Mouse (Mus musculus) MEL (cell line): ENCODE measurements around the gene Tuba3b. TPM values are rescaled to one million over a fixed set of nuclear protein-coding genes. Genes with fewer than 3 reads are reported as not detected.

Experiments
- DNase-seq: peaks from one replicate; pipeline ENCODE4 v3.0.0; 2011; ENCODE audit warnings: low read depth, low spot score
- H3K27ac ChIP-seq: 2 replicates; pipeline ENCODE4 v1.5.1; 2012; ENCODE audit warnings: low read depth, mild to moderate bottlenecking, control low read depth, low read length, moderate library complexity; ENCODE audit not compliant: control insufficient read depth
- H3K27me3 ChIP-seq, 2 experiments: fragments of 150-350 bp in 1 of 2; sonication (generic) in 1 of 2; 2 replicates each; pipeline ENCODE4 v1.6.1; 2012; ENCODE audit warnings: low read length in 2 of 2, mild to moderate bottlenecking in 2 of 2, improper control_type of control experiment in 1 of 2, moderate library complexity in 1 of 2; ENCODE audit not compliant: insufficient read depth in 2 of 2, control insufficient read depth in 1 of 2
- H3K36me3 ChIP-seq, 2 experiments: 2 replicates each; pipeline ENCODE4 v1.6.1; 2012 to 2014; ENCODE audit warnings: low read length in 2 of 2, improper control_type of control experiment in 1 of 2, inconsistent platforms in 1 of 2, mild to moderate bottlenecking in 1 of 2; ENCODE audit not compliant: insufficient read depth in 2 of 2, control insufficient read depth in 1 of 2
- H3K4me1 ChIP-seq, 2 experiments: fragments of 150-350 bp in 1 of 2; sonication (generic) in 1 of 2; 2 replicates each; pipeline ENCODE4 v1.6.1; 2012; ENCODE audit warnings: low read length in 2 of 2, improper control_type of control experiment in 1 of 2, mild to moderate bottlenecking in 1 of 2; ENCODE audit not compliant: insufficient read depth in 2 of 2, control insufficient read depth in 1 of 2
- H3K4me3 ChIP-seq, 2 experiments: fragments of 150-350 bp in 1 of 2; sonication (generic) in 1 of 2; 2 replicates each; pipeline ENCODE4 v1.5.1; 2012; ENCODE audit warnings: low read depth in 2 of 2, low read length in 2 of 2, mild to moderate bottlenecking in 2 of 2, moderate library complexity in 2 of 2, control low read depth in 1 of 2, improper control_type of control experiment in 1 of 2; ENCODE audit not compliant: control insufficient read depth in 1 of 2, insufficient read depth in 1 of 2
- H3K79me2 ChIP-seq: 2 replicates; pipeline ENCODE4 v1.6.1; 2012; ENCODE audit warnings: mild to moderate bottlenecking, low read length, moderate library complexity; ENCODE audit not compliant: control insufficient read depth, poor library complexity, insufficient read depth
- H3K9ac ChIP-seq: 2 replicates; pipeline ENCODE4 v1.6.1; 2012; ENCODE audit warnings: low read depth, mild to moderate bottlenecking, control low read depth, low read length, moderate library complexity; ENCODE audit not compliant: control insufficient read depth, poor library complexity, severe bottlenecking
- H3K9me3 ChIP-seq: fragments of 150-350 bp; sonication (generic); replicated peaks from 2 replicates; pipeline ENCODE4 v1.6.1; 2012; ENCODE audit warnings: mild to moderate bottlenecking, low read length, improper control_type of control experiment, moderate library complexity; ENCODE audit not compliant: insufficient read depth
- CHD1 ChIP-seq: IDR thresholded peaks from 2 replicates; pipeline ENCODE4 v1.6.1; 2012; ENCODE audit warnings: low read depth, mild to moderate bottlenecking, inconsistent platforms, low read length, improper control_type of control experiment
- CHD2 ChIP-seq: IDR thresholded peaks from 2 replicates; pipeline ENCODE4 v1.6.1; 2011; ENCODE audit warnings: low read length, improper control_type of control experiment
- E2F4 ChIP-seq: IDR thresholded peaks from 2 replicates; pipeline ENCODE4 v1.6.1; 2011; ENCODE audit warnings: low read depth, low read length, improper control_type of control experiment, borderline replicate concordance
- ELF1 ChIP-seq: IDR thresholded peaks from 2 replicates; pipeline ENCODE4 v1.6.1; 2014; ENCODE audit warnings: low read depth, mild to moderate bottlenecking, inconsistent platforms, low read length, improper control_type of control experiment, moderate library complexity
- EP300 ChIP-seq, 2 experiments: IDR thresholded peaks; 2 replicates each; pipeline ENCODE4 v1.6.1; 2011; ENCODE audit warnings: improper control_type of control experiment in 2 of 2, low read length in 2 of 2, low read depth in 1 of 2, mild to moderate bottlenecking in 1 of 2
- ETS1 ChIP-seq: IDR thresholded peaks from 2 replicates; pipeline ENCODE4 v1.6.1; 2012; ENCODE audit warnings: low read depth, mild to moderate bottlenecking, inconsistent platforms, low read length, improper control_type of control experiment, moderate library complexity
- GABPA ChIP-seq: IDR thresholded peaks from 2 replicates; pipeline ENCODE4 v1.6.1; 2012; ENCODE audit warnings: low read depth, mild to moderate bottlenecking, inconsistent platforms, low read length, improper control_type of control experiment, moderate library complexity
- GATA1 ChIP-seq: IDR thresholded peaks from 2 replicates; pipeline ENCODE4 v1.6.1; 2011; ENCODE audit warnings: low read depth, low read length, improper control_type of control experiment
- HCFC1 ChIP-seq: IDR thresholded peaks from 2 replicates; pipeline ENCODE4 v1.6.1; 2012; ENCODE audit warnings: low read depth, mild to moderate bottlenecking, inconsistent platforms, low read length, improper control_type of control experiment, moderate library complexity
- JUND ChIP-seq: IDR thresholded peaks from 2 replicates; pipeline ENCODE4 v1.6.1; 2011; ENCODE audit warnings: low read depth, mild to moderate bottlenecking, improper control_type of control experiment, low read length
- KAT2A ChIP-seq: conservative IDR thresholded peaks from 2 replicates; pipeline ENCODE4 v1.6.1; 2012; ENCODE audit warnings: low read depth, low read length, improper control_type of control experiment, inconsistent platforms
- MAFK ChIP-seq: IDR thresholded peaks from 2 replicates; pipeline ENCODE4 v1.6.1; 2011; ENCODE audit warnings: low read depth, mild to moderate bottlenecking, low read length, improper control_type of control experiment, borderline replicate concordance
- MAX ChIP-seq: IDR thresholded peaks from 2 replicates; pipeline ENCODE4 v1.6.1; 2011; ENCODE audit warnings: low read length, improper control_type of control experiment
- MXI1 ChIP-seq: IDR thresholded peaks from 2 replicates; pipeline ENCODE4 v1.6.1; 2011; ENCODE audit warnings: mild to moderate bottlenecking, low read depth, low read length, improper control_type of control experiment
- MYB ChIP-seq: IDR thresholded peaks from 2 replicates; pipeline ENCODE4 v1.6.1; 2011; ENCODE audit warnings: mild to moderate bottlenecking, low read depth, low read length, improper control_type of control experiment
- NELFE ChIP-seq: IDR thresholded peaks from 2 replicates; pipeline ENCODE4 v1.6.1; 2011; ENCODE audit warnings: low read depth, low read length, improper control_type of control experiment
- NRF1 ChIP-seq: IDR thresholded peaks from 2 replicates; pipeline ENCODE4 v1.6.1; 2014; ENCODE audit warnings: low read depth, mild to moderate bottlenecking, inconsistent platforms, low read length, improper control_type of control experiment, moderate library complexity; ENCODE audit not compliant: poor library complexity, insufficient read depth, severe bottlenecking
- RAD21 ChIP-seq: IDR thresholded peaks from 2 replicates; pipeline ENCODE4 v1.6.1; 2011; ENCODE audit warnings: mild to moderate bottlenecking, low read depth, low read length, improper control_type of control experiment
- RCOR1 ChIP-seq: IDR thresholded peaks from 2 replicates; pipeline ENCODE4 v1.6.1; 2012; ENCODE audit warnings: low read depth, mild to moderate bottlenecking, inconsistent platforms, low read length, improper control_type of control experiment
- SMC3 ChIP-seq: IDR thresholded peaks from 2 replicates; pipeline ENCODE4 v1.6.1; 2011; ENCODE audit warnings: low read depth, low read length, improper control_type of control experiment
- TAL1 ChIP-seq: IDR thresholded peaks from 2 replicates; pipeline ENCODE4 v1.6.1; 2012; ENCODE audit warnings: mild to moderate bottlenecking, inconsistent platforms, low read length, moderate library complexity, mixed read lengths
- TBP ChIP-seq: IDR thresholded peaks from 2 replicates; pipeline ENCODE4 v1.8.0; 2011; ENCODE audit warnings: low read depth, low read length, improper control_type of control experiment
- UBTF ChIP-seq: IDR thresholded peaks from 2 replicates; pipeline ENCODE4 v1.6.1; 2012; ENCODE audit warnings: low read depth, mild to moderate bottlenecking, inconsistent platforms, low read length, improper control_type of control experiment, moderate library complexity, borderline replicate concordance; ENCODE audit not compliant: insufficient read depth
- USF1 ChIP-seq: IDR thresholded peaks from 2 replicates; pipeline ENCODE4 v1.6.1; 2014; ENCODE audit warnings: low read depth, mild to moderate bottlenecking, inconsistent platforms, low read length, improper control_type of control experiment, moderate library complexity
- ZNF384 ChIP-seq: IDR thresholded peaks from 2 replicates; pipeline ENCODE4 v1.6.1; 2012; ENCODE audit warnings: low read depth, mild to moderate bottlenecking, inconsistent platforms, low read length, improper control_type of control experiment
- polyA plus RNA-seq, 2 experiments: library from polyadenylated mRNA; stranded (reverse) in 1 of 2; unstranded in 1 of 2; fragments of >175 nt in 1 of 2; fragments of >200 nt in 1 of 2; gene quantifications; 2 replicates each; pipeline versions ENCODE4 v1.2.1 to v1.2.4; 2012; ENCODE audit warnings: low replicate concordance in 2 of 2, low read depth in 1 of 2; ENCODE audit not compliant: insufficient read length in 2 of 2, insufficient read depth in 1 of 2, missing spikeins in 1 of 2
- total RNA-seq: library from RNA; depleted of rRNA; stranded (reverse); fragments of 300-350 nt; gene quantifications from 2 replicates; pipeline ENCODE4 v1.2.3, GENCODE M21; 2012

Gene Tuba3b
- total and polyA plus RNA-seq, 3 experiments = 0.06 to 0.23 TPM; not detected in 1

DNA sequence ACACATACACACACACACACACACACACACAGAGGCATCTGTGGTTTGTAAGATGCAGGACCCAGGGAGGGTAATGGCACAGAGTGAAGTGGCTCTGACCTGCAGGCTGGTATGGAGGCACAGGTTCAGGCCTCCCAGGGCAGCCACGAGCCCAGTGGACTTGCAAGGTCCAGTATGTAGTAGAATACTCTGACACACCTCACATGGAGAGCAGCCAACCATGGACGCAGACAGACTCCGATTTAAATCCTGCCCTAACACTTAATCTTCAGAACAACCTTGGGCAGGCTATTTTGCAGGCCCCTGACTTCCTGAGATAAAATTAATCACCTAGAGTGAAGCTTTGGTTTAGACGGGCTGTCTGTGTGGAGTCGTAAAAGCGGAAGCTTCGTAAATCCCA is 21.6 kb upstream of the Tuba3b start:
- H3K4me1 ChIP-seq = no peaks in the 10 kb centered on the region
- DNase-seq = no peak
- H3K27me3 ChIP-seq = no peaks in the 10 kb centered on the region
- H3K27ac ChIP-seq = no peak overlapping the region
- no peak overlapping the region for H3K9ac ChIP-seq
- H3K4me3 ChIP-seq = no peak overlapping the region
- H3K79me2 ChIP-seq = no peaks in the 10 kb centered on the region
- no peak for TF ChIP-seq E2F4
- TF ChIP-seq HCFC1 = no peak
- no peak for TF ChIP-seq RAD21
- TF ChIP-seq ETS1 = no peak
- TF ChIP-seq MYB = no peak
- TF ChIP-seq, all 39 proteins: peak for 0
- H3K36me3 ChIP-seq = no peaks in the 10 kb centered on the region
- no peaks in the 10 kb centered on the region for H3K9me3 ChIP-seq

- Histone ChIP-seq H3K9ac (no peak overlapping the region), H3K79me2 (no peaks in the 10 kb centered on the region), H3K4me1 (no peaks in the 10 kb centered on the region), H3K27me3 (no peaks in the 10 kb centered on the region), H3K36me3 (no peaks in the 10 kb centered on the region), H3K9me3 (no peaks in the 10 kb centered on the region), H3K27ac (no peak overlapping the region), H3K4me3 (no peak overlapping the region)
- no peak for DNase-seq
- TF ChIP-seq ETS1 (no peak), UBTF (no peak), MAX (no peak), SMC3 (no peak), JUND (no peak), TBP (no peak), CHD2 (no peak), ZNF384 (no peak)
Measured at GRCm38 (mm10) chr6:145595905-145596304, 19.7 kb upstream of the Tuba3b start.

GRCm38 (mm10) chr6:145598794-145599555 is 16.6 kb upstream of the Tuba3b start:
- no peak overlapping the region for H3K4me3 ChIP-seq
- no peaks in the 10 kb centered on the region for H3K9me3 ChIP-seq
- H3K27ac ChIP-seq = no peak overlapping the region
- H3K9ac ChIP-seq = no peak overlapping the region
- H3K27me3 ChIP-seq = no peaks in the 10 kb centered on the region
- H3K79me2 ChIP-seq = no peaks in the 10 kb centered on the region
- H3K4me1 ChIP-seq = no peaks in the 10 kb centered on the region
- no peaks in the 10 kb centered on the region for H3K36me3 ChIP-seq
- no peak for DNase-seq
- TF ChIP-seq ELF1 (no peak), MYB (no peak), GATA1 (no peak), SMC3 (no peak), UBTF (no peak), USF1 (no peak), CHD1 (no peak), CHD2 (no peak), TAL1 (no peak), RCOR1 (no peak), NRF1 (no peak), EP300 (IDR thresholded peaks at IDR 0.05; ENCODE audit: low read depth in 1 of 2, low read length in 2 of 2) (no peak), MAFK (no peak), ETS1 (no peak), KAT2A (no peak), GABPA (no peak), NELFE (no peak), E2F4 (no peak), MXI1 (no peak)
